Mouse (Mus musculus): ENCODE results near the gene Slc43a2. TPM values are rescaled to one million over a fixed set of nuclear protein-coding genes. Genes with fewer than 3 reads are reported as not detected.
A peak's percentile ranks its signal among the peaks of the same experiment; 100 is the strongest.
"Not testable (repeated sequence)": the region's sequence is repeated elsewhere in the genome, so short reads cannot be mapped to it uniquely, and the experiment has no call there.

Gene Slc43a2
- total RNA-seq, 2 experiments from 2014 or later = 23.5 to 26.8 TPM

GRCm38 (mm10) chr11:75572301-75572791 lies 40.9 kb downstream of the Slc43a2 start:
- no peak for DNase-seq

- peak; percentile 83 for DNase-seq
Observed at GRCm38 (mm10) chr11:75572854-75573650, 41.6 kb downstream of the Slc43a2 start.

- no peak for DNase-seq
Observed at GRCm38 (mm10) chr11:75574378-75575123, 43.1 kb downstream of the Slc43a2 start.

- DNase-seq = no peak
Observed at GRCm38 (mm10) chr11:75575560-75576123, 44.1 kb downstream of the Slc43a2 start.

DNA sequence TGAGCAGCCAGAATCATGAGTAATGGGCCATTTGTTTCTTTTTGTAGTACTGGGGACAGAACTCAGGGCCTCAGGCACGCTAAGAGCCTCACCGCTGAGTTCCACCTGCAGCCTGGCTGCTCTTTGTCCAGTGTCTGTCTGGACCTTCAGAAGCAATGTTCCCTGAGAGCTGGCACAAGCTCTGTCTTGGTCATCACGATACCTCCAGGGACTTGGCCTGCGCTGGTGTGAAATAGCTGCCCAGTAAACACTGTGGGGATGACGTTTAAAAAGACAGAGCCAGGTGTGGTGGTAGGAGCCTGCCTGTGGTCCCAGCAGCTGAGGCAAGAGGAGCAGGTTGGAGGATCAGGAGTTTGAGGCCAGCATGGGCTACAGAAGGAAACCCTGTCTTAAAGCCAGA lies 47.1 kb downstream of the Slc43a2 start:
- DNase-seq = peak; percentile 56

DNA sequence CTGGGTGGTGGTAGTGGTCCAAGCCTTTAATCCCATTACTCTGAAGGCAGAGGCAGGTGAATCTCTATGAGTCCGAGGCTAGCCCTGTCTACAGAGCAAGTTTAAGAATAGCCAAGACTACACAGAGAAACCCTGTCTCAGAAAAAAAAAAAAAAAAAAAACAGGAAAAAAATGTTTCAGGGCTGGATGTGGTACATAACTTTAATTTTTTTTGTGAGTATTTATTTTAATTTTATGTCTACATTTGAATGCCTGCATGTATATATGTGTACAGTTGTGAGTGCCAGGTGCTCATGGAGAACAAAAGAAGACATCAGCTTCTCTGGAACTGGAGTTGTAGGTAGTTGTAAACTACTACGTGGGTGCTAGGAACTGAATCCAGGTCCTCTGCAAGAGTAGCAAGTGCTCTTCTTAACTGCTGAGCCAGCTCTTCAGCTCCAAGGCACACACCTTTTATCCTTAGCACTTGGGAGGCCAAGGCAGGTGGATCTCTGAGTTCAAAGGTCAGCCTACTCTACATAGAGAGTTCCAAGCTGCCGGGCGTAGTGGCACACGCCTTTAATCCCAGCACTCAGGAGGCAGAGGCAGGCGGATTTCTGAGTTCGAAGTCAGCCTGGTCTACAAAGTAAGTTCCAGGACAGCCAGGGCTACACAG lies 50.1 kb downstream of the Slc43a2 start:
- no peak for DNase-seq

- no peak for DNase-seq
Observed at GRCm38 (mm10) chr11:75583521-75583920, 52.0 kb downstream of the Slc43a2 start.

DNA sequence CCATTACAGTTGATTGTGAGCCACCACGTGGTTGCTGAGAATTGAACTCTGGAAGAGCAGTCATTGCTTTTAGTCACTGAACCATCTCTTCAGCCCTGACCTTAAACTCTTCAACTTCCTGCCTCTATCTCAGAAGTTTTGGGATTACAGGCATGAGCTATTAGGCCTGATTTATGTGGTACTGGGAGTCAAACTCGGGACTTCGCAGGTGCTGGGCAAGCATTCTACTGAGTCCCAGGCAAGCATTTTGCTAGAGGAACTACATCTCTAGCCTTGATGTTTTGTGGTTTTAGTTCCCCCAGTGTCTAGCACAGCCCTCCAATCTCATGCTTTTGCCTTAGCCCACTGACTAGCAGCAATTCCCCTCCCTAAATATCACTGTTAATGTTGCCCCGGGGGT lies 53.6 kb downstream of the Slc43a2 start:
- DNase-seq = no peak

- no peak for DNase-seq
Observed at GRCm38 (mm10) chr11:75585978-75586377, 54.5 kb downstream of the Slc43a2 start.

- no peak for DNase-seq
Observed at GRCm38 (mm10) chr11:75586963-75587362, 55.5 kb downstream of the Slc43a2 start.

GRCm38 (mm10) chr11:75587493-75588284 lies 56.2 kb downstream of the Slc43a2 start, which contains the start of gene Pitpna:
TSS of gene Pitpna (plus strand) at chr11:75588097.
- DNase-seq = peak; percentile 96

DNA sequence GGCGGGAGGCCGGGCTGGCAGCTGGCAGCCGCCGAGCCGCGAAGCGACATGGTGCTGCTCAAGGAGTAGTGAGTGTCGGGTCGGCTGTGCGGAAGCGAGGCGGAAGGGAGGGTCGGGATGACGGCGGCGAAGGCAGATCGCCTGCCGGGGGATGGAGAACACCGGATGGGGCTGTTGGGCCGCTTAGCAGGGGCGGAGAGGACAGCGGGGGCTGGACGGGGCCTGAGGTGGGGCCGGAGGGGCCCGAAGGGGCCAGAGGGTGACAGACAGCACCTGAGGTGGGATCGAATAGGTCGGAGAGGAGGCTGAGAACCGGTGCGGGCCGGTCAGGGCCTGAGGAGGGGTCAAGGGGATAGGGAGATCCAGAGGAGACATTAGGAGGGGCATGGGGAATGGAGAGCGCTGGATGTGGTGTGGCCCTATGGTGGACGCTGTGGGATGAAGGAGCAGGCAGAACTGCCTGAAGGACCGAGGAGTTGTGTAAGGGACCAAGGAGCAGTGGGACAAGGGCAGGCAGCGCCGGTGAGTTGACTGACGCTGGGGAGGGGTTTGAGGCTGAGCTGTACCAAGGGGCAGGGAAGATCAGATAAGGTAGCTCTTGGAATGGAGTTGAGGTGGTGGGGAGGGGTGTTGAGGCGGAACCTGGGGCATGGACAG lies 56.9 kb downstream of the Slc43a2 start:
- DNase-seq = no peak

GRCm38 (mm10) chr11:75592612-75593011 lies 61.1 kb downstream of the Slc43a2 start:
- DNase-seq = peak; percentile 25

DNA sequence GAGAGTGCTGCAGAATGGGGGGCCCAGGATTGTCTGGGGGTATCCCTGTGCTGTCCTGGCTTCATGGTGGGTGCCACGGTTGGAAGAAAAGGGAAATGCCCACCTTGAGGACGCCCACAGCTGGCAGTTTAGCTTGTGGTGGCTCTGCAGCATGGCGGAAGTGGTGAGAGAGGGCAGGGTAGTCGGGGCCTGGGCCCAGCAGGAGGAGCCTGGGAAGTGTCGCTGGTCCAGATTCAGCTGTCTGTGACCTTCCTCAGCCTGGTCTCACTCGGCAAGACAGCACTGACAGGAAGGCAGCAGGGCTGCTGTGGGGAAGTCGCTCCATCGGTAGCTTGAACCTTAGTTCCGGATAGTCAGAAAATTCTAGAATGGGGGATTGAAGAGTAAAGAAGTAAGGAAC lies 62.9 kb downstream of the Slc43a2 start:
- no peak for DNase-seq

DNA sequence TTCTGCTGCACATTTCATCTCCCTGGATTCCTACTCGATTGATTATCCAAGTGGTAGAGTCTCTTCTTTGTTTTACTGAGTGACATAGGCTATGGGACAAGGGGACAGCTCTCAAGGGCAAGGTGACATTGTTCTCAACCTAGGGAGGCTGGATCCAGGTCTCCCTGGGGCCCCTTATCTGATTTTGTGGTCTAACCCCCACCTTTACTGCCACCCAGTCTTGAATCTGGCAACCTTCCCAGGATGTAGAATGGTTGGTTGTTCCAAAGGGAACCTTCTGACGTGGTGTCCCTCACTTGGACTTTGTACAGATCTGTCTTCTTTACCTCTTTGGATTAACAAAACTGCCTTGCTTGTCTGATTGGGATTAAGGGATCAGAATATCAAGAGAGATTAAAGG lies 63.9 kb downstream of the Slc43a2 start:
- DNase-seq = no peak

GRCm38 (mm10) chr11:75595816-75596215 lies 64.3 kb downstream of the Slc43a2 start:
- peak; percentile 69 for DNase-seq

GRCm38 (mm10) chr11:75596726-75597255 lies 65.3 kb downstream of the Slc43a2 start:
- DNase-seq = peak; percentile 71

DNA sequence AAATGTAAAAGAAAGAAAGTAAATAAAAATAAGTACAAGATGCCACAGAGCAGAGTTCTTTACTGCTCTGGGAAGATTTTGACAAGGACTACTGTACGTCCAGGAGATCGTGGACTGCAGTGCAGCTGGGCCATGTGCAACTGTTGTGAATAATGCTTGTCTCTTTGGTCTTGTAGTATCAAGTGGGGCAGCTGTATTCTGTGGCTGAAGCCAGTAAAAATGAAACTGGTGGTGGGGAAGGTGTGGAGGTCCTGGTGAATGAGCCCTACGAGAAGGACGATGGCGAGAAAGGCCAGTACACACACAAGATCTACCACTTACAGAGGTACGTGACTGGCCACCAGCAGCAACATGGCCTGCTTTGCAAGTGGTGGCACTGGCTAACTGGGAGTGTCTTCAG lies 66.5 kb downstream of the Slc43a2 start:
- no peak for DNase-seq

DNA sequence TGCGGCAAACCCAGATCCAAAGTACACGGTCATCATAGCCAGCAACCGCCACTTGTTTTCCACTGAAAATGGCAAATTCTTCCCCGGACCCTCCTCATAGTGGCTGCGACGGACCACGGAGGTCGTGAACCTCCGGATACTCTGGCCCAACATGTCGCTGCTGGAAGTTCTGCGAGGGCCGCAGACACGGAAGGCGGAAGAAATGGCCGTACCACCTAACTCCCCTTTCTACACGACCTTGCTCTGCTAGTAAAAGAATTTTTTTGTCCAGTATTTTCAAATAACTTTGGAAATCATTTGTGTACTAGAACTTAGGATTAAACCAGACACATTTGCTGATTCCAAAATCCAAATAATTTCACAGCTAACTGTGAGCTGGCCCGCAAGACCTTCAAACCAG lies 68.3 kb downstream of the Slc43a2 start:
- not testable (repeated sequence) for DNase-seq

- no peak for DNase-seq
Observed at GRCm38 (mm10) chr11:75604826-75605225, 73.3 kb downstream of the Slc43a2 start.

DNA sequence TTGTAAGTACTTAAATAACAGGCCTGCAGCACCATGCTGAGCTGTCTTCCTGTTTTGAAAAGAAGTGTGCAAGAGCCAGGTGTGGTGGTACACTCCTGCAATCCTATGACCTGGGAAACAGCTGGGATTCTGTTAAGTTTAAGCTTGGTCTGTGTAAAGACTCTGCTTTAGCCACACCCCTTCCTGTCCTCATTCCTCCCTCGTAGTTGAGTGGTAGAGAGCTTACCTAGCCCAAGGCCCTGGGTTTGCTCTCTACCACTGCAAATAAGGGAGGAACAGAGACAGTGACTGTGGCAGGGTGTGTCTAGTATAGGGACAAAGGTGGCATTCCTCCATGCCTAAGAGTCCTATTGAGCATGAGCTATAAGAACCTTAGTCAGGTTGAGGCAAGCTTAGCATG lies 73.8 kb downstream of the Slc43a2 start:
- DNase-seq = no peak
